Mouse (Mus musculus) intestine, embryonic 14.5 days (tissue): ENCODE data around the gene Zfp641. TPM values are rescaled to one million over a fixed set of nuclear protein-coding genes. Genes with fewer than 3 reads are reported as not detected.

Experiments
- ATAC-seq: fragments of 200-750 bp; cut with Nextera tagmentation; replicated peaks from 2 replicates; pipeline ENCODE4 v1.8.0; 2017; ENCODE audit warnings: low read depth, moderate number of reproducible peaks, moderate TSS enrichment, moderate library complexity; ENCODE audit not compliant: low FRiP score, low TSS enrichment
- DNase-seq: peaks from one replicate; pipeline ENCODE4 v3.0.0-alpha.2; 2018; ENCODE audit warnings: low spot score
- H3K27ac ChIP-seq: fragments of 300-500 bp; sonication (generic); 2 replicates; pipeline ENCODE4 v1.5.1; 2014; ENCODE audit warnings: low read depth, mild to moderate bottlenecking, control low read depth
- H3K27me3 ChIP-seq: fragments of 300-500 bp; sonication (generic); replicated peaks from 2 replicates; pipeline ENCODE4 v1.6.1; 2014; ENCODE audit warnings: low read length, control low read depth; ENCODE audit not compliant: control insufficient read depth, insufficient read depth
- H3K36me3 ChIP-seq: fragments of 300-500 bp; sonication (generic); 2 replicates; pipeline ENCODE4 v1.6.1; 2014; ENCODE audit warnings: low read length, control low read depth; ENCODE audit not compliant: control insufficient read depth, insufficient read depth
- H3K4me1 ChIP-seq: fragments of 300-500 bp; sonication (generic); replicated peaks from 2 replicates; pipeline ENCODE4 v1.6.1; 2014; ENCODE audit warnings: low read length, control low read depth, mixed read lengths; ENCODE audit not compliant: control insufficient read depth, insufficient read depth
- H3K4me2 ChIP-seq: fragments of 300-500 bp; sonication (generic); 2 replicates; pipeline ENCODE4 v1.6.1; 2014; ENCODE audit warnings: low read length
- H3K4me3 ChIP-seq: fragments of 300-500 bp; sonication (generic); 2 replicates; pipeline ENCODE4 v1.5.1; 2014; ENCODE audit warnings: low read depth, low read length, control low read depth, mixed read lengths
- H3K9ac ChIP-seq: fragments of 300-500 bp; sonication (generic); 2 replicates; pipeline ENCODE4 v1.6.1; 2014; ENCODE audit warnings: mild to moderate bottlenecking, low read length
- H3K9me3 ChIP-seq: fragments of 300-500 bp; sonication (generic); 2 replicates; pipeline ENCODE4 v1.6.1; 2016; ENCODE audit warnings: low read length, control low read depth; ENCODE audit not compliant: control insufficient read depth
- WGBS: fragments of 180-500 bp; shearing (Covaris S2); extraction: QIAGEN DNeasy Blood & Tissue Kit; methylation state at CpG from one replicate; pipeline ENCODE4 v1.1.7; 2014; 5-methylcytosine and 5-hydroxymethylcytosine counted together
- polyA plus RNA-seq: library from polyadenylated mRNA; unstranded; fragments of >200 nt; fragmentation: Nextera tagmentation; extraction: Ambion mirVana; gene quantifications from 2 replicates; pipeline ENCODE4 v1.2.1, GENCODE M21; 2014

The Zfp641 gene
- polyA plus RNA-seq, 1 experiment from 2014 or later: 0.41 TPM

GRCm38 (mm10) chr15:98257193-98257592, 38.8 kb downstream of the Zfp641 start, which contains the start of gene H1fnt:
Gene H1fnt, minus strand, starts transcription at chr15:98257293.
- Histone ChIP-seq H3K4me2 (no peak within 1 kb of the TSS), H3K9ac (no peak within 1 kb of the TSS), H3K4me1 (no peaks in the 10 kb centered on the region), H3K27me3 (no peaks in the 10 kb centered on the region), H3K27ac (no peak within 1 kb of the TSS), H3K4me3 (no peak within 1 kb of the TSS), H3K9me3 (no peaks in the 10 kb centered on the region), H3K36me3 (no peaks in the 10 kb centered on the region)
- WGBS: 79% methylated on average over 8 of the region's 8 CpGs
- no peak for ATAC-seq
- no peak for DNase-seq

GRCm38 (mm10) chr15:98256271-98256670, 39.7 kb downstream of the Zfp641 start:
- H3K9me3 ChIP-seq: no peaks in the 10 kb centered on the region
- no peak overlapping the region for H3K4me3 ChIP-seq
- no peak overlapping the region for H3K9ac ChIP-seq
- no peaks in the 10 kb centered on the region for H3K36me3 ChIP-seq
- ATAC-seq (no peak), DNase-seq (no peak)
- no peak overlapping the region for H3K4me2 ChIP-seq
- no peaks in the 10 kb centered on the region for H3K4me1 ChIP-seq
- 95% methylated on average over 13 of the region's 13 CpGs for WGBS
- no peaks in the 10 kb centered on the region for H3K27me3 ChIP-seq
- no peak overlapping the region for H3K27ac ChIP-seq

Other genes starting within 250 kb of the Zfp641 start
- 28.8 and 31.4 TPM in 2 replicates for gene Pfkm, start 203.6 kb downstream of the Zfp641 start, polyA plus RNA-seq
- 36.3 and 36.4 TPM in 2 replicates for gene Senp1, start 202.4 kb downstream of the Zfp641 start, polyA plus RNA-seq
- 47.7 and 50.3 TPM in 2 replicates for gene Asb8, start 130.5 kb downstream of the Zfp641 start, polyA plus RNA-seq
- 1.6 and 2.0 TPM in 2 replicates for gene Ccdc184, start 129.0 kb downstream of the Zfp641 start, polyA plus RNA-seq
- gene Olfr288, start 100.6 kb downstream of the Zfp641 start, polyA plus RNA-seq: not detected in 2 replicates
- gene Gm44579, start 75.2 kb downstream of the Zfp641 start, polyA plus RNA-seq: not detected in 2 replicates
- not detected in 2 replicates for gene Olfr287, start 75.1 kb downstream of the Zfp641 start, polyA plus RNA-seq
- not detected in 2 replicates for gene Olfr286, start 61.7 kb downstream of the Zfp641 start, polyA plus RNA-seq
- gene H1fnt, start 38.9 kb downstream of the Zfp641 start, polyA plus RNA-seq: not detected in 2 replicates
- not detected in 2 replicates for gene Olfr285, start 21.2 kb upstream of the Zfp641 start, polyA plus RNA-seq
- gene Olfr284, start 44.8 kb upstream of the Zfp641 start, polyA plus RNA-seq: not detected in 2 replicates
- not detected in 2 replicates for gene Olfr283, start 84.8 kb upstream of the Zfp641 start, polyA plus RNA-seq
- not detected in 2 replicates for gene Olfr282, start 135.1 kb upstream of the Zfp641 start, polyA plus RNA-seq
- not detected in 2 replicates for gene Olfr281, start 156.4 kb upstream of the Zfp641 start, polyA plus RNA-seq
- gene OR5BS1P, start 173.7 kb upstream of the Zfp641 start, polyA plus RNA-seq: not detected in 2 replicates
- gene Lalba, start 186.6 kb upstream of the Zfp641 start, polyA plus RNA-seq: 0.57 TPM in 1 of 2 replicates, not detected in the other
- not detected in 2 replicates for gene Olfr279, start 196.2 kb upstream of the Zfp641 start, polyA plus RNA-seq
- gene Kansl2, start 238.1 kb upstream of the Zfp641 start, polyA plus RNA-seq: 97.3 and 99.7 TPM in 2 replicates